Mouse (Mus musculus) kidney, adult 18-20 months (tissue): ENCODE results near the gene Gtdc1.

Experiments
- DNase-seq: peaks from one replicate; pipeline ENCODE4 v3.0.0; 2021

Gtdc1 gene

DNA sequence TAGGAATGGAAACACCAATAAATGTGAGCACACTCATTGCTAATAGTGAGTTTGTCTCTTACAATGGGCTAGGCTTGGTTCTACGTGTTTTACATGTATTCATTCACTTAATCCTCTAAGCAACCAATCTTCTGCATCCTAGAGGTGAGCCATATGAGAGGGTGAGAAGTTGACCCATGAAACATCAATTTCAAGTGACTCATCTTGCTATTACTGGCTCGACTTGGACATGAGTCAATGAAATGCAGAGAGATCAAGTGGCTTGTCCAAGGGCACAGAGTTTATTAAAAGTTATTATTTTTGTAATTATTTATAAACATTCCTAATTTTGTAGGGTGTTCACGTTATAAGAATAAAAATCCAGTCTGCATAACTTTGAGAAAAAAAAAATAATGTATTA is 408.2 kb downstream of the Gtdc1 start:
- DNase-seq, result no peak

DNA sequence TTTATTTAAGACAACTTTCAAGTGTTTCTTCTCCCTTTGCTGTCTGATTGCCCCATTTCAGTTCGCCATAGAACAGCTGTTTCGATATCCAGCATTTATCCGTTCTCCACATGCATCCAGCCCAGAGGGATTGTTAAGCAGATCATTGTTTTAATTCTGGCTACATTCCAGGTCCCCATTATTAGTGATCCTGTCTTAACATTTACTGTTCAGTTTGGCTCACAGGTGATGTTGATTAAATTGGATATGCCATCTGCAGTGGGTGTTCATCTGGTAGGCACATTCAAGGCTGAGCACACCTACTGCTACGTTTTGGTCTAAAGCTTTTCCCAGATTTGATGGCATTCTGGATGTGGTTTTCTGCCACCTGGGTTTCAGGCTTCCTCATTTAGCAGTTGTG is 409.4 kb downstream of the Gtdc1 start:
- no peak for DNase-seq
